Mouse (Mus musculus): ENCODE results near the gene Hpca.
A peak's percentile ranks its signal among the peaks of the same experiment; 100 is the strongest.

Gene Hpca

GRCm38 (mm10) chr4:129121569-129122086 is at the start of gene Hpca:
Gene Hpca, minus strand, starts transcription at chr4:129122036.
- no peak for DNase-seq

DNA sequence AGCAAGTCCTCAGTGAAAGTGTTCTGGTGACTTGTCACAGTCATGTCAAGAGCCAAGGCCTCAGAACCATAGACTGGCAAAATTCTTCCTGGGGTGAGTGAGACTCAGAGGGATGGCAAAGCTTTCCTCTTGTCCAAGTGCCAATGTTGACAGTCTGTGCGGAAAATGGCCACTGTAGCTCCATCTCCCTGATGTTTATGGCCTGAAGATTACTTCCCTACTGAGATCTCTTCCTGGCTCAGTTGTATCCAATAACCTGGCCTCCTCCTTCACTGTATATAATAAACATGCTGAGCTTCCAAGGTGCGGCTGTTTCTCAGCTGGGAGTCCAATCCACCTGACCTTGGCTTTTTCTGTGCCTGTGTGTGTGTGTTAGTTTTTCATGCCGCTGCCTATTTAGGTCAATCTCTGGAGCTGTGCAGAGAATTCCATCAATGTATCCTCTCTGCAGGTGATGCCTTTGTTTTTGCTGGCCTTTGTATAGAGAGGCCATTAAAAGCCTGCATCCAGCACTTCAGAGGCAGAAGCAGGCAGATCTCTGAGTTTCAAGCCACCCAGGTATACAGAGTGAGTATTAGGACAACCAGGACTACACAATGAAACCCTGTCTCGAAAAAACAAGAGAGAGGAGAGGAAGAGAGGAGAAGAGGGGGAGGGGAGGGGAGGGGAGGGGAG is 39.9 kb upstream of the Hpca start:
- no peak for DNase-seq

DNA sequence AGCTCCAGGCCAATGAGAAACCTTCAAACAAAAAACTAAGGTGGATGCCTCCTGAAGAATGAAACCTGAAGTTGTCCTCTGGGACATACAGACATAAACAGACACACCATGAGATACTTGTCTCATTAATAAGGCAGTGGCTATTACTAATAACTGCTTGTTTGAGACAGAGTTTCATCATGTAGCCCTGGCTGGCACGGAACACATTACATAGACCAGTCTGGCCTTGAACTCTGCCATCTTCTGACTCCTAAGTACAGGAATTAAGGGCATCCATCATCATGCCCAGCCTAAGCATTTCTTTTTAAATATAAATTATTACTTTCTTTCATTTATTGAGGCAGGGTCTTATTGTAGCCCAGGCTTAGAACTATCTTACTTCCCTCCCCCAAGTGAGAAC is 39.2 kb upstream of the Hpca start:
- no peak for DNase-seq

- DNase-seq = no peak
These were observed 36.7 kb upstream of the Hpca start for GRCm38 (mm10) chr4:129158549-129158948.

GRCm38 (mm10) chr4:129157541-129157940 is 35.7 kb upstream of the Hpca start:
- DNase-seq = no peak

GRCm38 (mm10) chr4:129151276-129151811 is 29.5 kb upstream of the Hpca start:
- DNase-seq = peak; percentile 54

- no peak for DNase-seq
These were observed 27.5 kb upstream of the Hpca start for GRCm38 (mm10) chr4:129149321-129149720.

GRCm38 (mm10) chr4:129147552-129148103 is 25.8 kb upstream of the Hpca start:
- DNase-seq = no peak

GRCm38 (mm10) chr4:129146392-129146791 is 24.6 kb upstream of the Hpca start:
- no peak for DNase-seq

- no peak for DNase-seq
These were observed 24.1 kb upstream of the Hpca start for GRCm38 (mm10) chr4:129145943-129146342.

- DNase-seq = no peak
These were observed 23.6 kb upstream of the Hpca start for GRCm38 (mm10) chr4:129145411-129145810.

GRCm38 (mm10) chr4:129144401-129145367 is 22.8 kb upstream of the Hpca start:
- no peak for DNase-seq

DNA sequence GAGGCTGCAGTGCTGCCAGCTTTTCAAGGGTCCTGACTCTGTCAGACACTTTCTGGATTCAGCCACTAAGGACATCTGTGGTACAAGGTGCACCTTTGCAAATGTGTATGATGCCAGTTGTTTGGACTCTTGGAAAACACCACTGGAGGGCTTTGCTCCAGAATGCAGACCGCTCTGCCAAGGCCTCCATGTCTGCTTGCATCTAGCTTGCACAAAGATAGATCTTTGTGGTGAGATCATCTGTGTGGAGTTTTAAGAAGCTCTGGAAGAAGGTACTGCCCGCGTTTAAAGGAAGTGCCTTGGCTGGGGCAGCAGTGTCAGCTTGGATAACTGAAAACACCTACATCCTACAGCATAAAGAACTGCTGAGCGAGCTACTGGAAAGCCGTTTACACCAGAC is 21.7 kb upstream of the Hpca start:
- no peak for DNase-seq

DNA sequence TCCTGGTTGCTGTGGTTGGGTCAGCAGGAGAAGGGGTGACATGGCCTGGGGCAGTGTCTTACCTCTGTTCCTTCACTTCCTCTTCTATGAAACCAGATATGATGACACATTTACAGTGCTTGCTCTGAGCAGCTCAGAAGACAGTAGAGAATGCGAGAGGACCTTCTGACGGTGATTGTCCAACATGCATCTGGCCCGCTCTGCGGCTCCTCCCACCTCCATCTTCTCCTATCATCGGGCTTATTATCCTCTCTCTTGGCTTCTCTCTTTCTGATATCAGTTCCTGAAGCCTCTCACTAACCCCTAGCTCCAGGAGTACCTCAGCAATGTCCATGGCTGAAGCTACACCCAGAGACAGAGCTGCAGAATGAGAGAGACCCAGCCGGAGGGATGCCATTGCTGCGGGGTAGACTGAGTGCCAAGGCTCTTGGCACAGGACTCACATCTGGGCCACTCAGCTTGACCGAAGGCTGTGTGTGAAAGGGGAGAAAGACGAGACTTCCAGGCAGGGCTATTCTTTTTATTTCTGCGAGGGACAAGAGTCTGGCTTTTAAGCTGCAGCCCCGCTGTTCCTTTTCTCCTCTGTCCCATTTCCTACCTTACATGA is 20.7 kb upstream of the Hpca start:
- DNase-seq = no peak

- DNase-seq = no peak
These were observed 20.0 kb upstream of the Hpca start for GRCm38 (mm10) chr4:129141560-129142438.

DNA sequence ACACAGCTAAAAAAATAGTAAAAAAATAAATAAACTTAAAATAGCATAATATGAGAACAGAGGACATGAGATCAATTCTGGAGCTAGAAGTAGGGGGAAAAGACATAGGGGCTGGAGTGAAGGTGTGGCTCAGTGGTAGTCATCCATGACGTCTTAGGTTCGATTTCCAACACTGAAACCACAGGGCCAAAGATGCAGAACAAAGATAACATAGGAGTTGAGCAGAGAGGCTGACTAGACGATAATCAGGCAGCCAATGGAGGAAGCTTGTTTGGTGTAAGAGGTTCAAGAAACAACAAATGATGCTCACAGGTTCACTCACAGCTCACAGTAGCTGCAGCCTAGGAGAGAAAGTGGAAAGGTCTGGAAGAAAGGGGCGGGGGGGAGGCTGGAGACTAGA is 19.0 kb upstream of the Hpca start:
- DNase-seq = no peak

GRCm38 (mm10) chr4:129139642-129140041 is 17.8 kb upstream of the Hpca start:
- no peak for DNase-seq

- DNase-seq = no peak
These were observed 15.8 kb upstream of the Hpca start for GRCm38 (mm10) chr4:129137392-129138321.

GRCm38 (mm10) chr4:129136579-129137391 is 14.9 kb upstream of the Hpca start, which contains the start of gene Fndc5:
Gene Fndc5, plus strand, starts transcription at chr4:129136999.
- no peak for DNase-seq

DNA sequence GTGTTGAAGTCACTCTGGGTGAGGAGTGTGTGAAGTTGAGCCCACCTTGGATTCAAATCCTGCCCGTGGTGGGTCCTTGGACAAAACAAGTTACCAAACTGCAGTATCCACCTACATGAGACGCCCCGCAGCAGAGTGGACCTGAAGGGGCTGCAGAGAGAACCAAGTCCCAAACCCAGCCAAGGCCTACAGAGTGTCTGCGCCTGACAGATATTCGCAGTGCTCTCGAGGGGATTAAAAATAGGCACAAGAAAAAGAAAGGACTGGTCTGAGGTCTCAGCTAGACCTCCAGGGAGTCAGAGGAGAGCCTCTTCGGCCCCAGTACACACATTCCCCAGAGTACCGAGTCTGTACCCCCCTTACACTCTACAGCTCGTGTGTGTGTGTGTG is 14.3 kb upstream of the Hpca start:
- no peak for DNase-seq
